Mouse (Mus musculus) bone marrow macrophage, adult 2 months (primary cell): ENCODE data around the gene Gpx6.

ENCODE experiments used
- CTCF ChIP-seq: IDR thresholded peaks from 2 replicates; pipeline ENCODE4 v1.5.1; 2012; ENCODE audit warnings: low read depth, mild to moderate bottlenecking, low read length, moderate library complexity
- POLR2A ChIP-seq: IDR thresholded peaks from 2 replicates; pipeline ENCODE4 v1.6.1; 2012; ENCODE audit warnings: mild to moderate bottlenecking, low read depth, low read length, borderline replicate concordance

- TF ChIP-seq POLR2A (no peak), CTCF (no peak)
Measured at GRCm38 (mm10) chr13:21311926-21312325, at the start of gene Gpx6.
